Mouse (Mus musculus) T-helper 1 cell (primary cell): ENCODE results near the gene Sez6l2.

ENCODE experiments used
- in situ Hi-C: fragments of 300-600 bp; cut with MboI, MseI; formaldehyde crosslinking; loops from one replicate; pipeline ENCODE4 v1.15.1; 2025; ENCODE audit warnings: high pct_unique_total_duplicates

The Sez6l2 gene

GRCm38 (mm10) chr7:127007313-127008024 is 57.1 kb downstream of the Sez6l2 start:
- in situ Hi-C loops: no loop called here

GRCm38 (mm10) chr7:127008239-127009019 is 58.1 kb downstream of the Sez6l2 start:
- in situ Hi-C loops: no loop called here

GRCm38 (mm10) chr7:127009307-127010085 is 59.1 kb downstream of the Sez6l2 start:
- in situ Hi-C loops: no loop called here

GRCm38 (mm10) chr7:127011051-127011450 is 60.7 kb downstream of the Sez6l2 start:
- in situ Hi-C loops: no loop called here

DNA sequence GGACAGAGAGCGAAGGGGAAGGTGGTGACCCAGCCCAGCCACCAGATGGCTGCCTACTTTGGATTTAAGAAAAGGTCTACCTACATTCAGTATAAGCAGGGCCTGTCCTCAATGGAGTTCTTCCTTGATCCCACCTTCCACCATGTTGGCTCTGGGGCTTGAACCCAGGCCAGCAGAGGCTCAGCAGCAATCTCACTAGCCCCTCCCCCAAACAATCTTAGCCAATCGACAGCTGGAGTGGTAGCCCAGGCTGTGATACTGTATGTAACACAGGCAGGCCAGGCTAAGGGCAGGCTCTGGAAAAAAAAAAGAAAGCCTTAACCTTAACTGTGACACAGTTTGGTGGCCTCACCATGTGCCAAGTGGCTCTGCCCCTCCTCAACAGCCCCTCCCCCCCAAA is 61.4 kb downstream of the Sez6l2 start:
- in situ Hi-C loops: no loop called here

GRCm38 (mm10) chr7:127012374-127012773 is 62.0 kb downstream of the Sez6l2 start:
- in situ Hi-C loops: no loop called here

- in situ Hi-C loops: no loop called here
These were observed 62.5 kb downstream of the Sez6l2 start for GRCm38 (mm10) chr7:127012845-127013244.

- in situ Hi-C loops: no loop called here
These were observed 63.0 kb downstream of the Sez6l2 start for GRCm38 (mm10) chr7:127013385-127013784.

DNA sequence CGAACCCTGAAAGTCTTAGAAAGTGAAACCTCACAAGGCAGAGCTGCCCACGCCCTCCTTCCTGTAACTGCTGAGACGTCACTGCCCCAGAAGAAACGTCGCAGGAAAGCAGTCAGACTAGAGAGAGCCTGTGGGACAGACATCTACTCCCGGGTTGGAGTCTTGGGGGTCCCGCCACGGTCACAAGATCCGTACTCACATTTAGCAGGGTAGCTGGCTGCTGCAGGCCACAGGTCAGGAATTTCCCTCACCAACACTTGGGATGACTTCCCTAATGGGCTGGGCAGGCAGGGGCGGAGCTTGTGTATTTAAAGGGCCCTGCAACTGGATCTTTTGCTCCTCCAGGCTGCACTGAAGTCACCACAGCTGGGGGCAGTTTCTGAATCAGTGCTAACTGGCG is 64.0 kb downstream of the Sez6l2 start, which contains the start of gene Mvp:
Gene Mvp (minus strand): TSS at position 302 of the 400 bp plus-strand sequence.
- in situ Hi-C loops: no loop called here

GRCm38 (mm10) chr7:127014993-127015392 is 64.6 kb downstream of the Sez6l2 start:
- in situ Hi-C loops: no loop called here

- in situ Hi-C loops: no loop called here
These were observed 65.7 kb downstream of the Sez6l2 start for GRCm38 (mm10) chr7:127016081-127016480.

DNA sequence TGATC is 65.9 kb downstream of the Sez6l2 start, which contains the start of gene Pagr1b:
Gene Pagr1b (minus strand): TSS at position 4 of the 5 bp plus-strand sequence.
- in situ Hi-C loops: no loop called here

DNA sequence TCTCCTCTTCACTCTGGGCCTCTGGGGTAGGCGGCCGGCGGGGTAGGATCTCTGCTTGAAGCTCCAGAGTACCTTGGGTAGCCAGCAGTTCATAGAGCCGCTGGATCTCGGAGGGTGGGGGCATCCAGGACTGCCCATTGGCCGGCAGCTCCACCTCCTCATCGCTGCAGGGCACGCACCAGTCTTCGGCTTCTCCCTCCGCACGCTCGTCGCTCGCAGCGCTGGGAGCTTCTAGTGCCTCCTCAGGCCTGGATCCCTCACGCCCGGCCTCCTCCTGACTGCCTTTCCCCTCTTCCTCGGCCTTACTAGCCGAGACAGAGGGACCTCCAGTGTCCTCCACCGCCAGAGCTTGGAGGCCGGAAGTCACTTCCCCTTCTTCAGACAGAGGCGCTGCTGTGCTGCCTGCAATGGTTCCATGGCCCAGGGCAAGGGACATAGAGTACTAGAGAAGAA is 66.1 kb downstream of the Sez6l2 start:
- in situ Hi-C loops: no loop called here

DNA sequence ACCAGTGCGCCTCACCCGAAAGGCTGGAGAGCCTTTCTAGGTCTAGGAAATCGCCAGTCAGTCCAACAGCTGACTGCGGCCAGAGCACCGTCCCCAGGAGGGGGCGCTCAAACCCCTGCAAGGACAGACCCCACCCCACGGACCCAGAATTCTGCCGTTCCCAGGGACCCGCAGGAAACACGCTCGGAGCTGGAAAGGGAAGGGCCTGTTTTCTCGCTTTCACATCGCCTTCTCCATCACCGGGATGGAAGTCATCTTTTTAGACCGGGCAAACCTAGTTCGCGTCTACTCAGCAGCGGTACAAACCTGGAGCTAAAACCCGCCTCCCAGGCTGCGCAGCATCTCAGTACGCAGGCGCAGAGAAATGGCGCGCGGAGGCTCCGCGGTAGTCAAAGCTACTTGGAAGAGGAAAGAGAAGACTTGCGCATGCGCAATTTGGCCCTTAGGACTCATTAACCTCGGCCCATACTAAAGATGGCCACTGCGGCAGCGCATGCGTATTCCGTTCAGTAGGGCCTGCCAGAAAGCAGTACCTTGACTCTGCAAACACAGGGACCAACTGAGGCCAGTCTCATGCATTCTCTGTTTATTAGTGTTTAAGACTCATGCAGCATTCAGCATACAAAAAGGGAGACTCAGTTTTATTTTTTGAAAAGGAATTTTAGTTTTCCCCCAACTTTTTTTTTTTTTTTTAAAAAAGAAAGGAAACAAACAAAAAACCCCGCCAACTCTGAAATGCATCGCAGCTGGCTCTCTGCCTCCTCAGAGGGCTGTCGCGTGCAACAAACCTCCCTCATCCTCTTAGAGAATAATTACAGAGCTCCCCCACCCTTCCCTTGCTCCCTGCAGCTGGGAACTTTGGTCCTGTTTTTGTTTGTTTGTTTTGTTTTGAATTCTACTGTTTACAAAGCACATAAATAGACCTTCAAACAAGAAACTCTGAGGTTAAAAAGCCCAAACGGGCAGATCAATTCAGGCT is 66.9 kb downstream of the Sez6l2 start, which contains the start of gene Pagr1a:
Gene Pagr1a (minus strand): TSS at position 382 of the 979 bp plus-strand sequence.
- in situ Hi-C loops: no loop called here

DNA sequence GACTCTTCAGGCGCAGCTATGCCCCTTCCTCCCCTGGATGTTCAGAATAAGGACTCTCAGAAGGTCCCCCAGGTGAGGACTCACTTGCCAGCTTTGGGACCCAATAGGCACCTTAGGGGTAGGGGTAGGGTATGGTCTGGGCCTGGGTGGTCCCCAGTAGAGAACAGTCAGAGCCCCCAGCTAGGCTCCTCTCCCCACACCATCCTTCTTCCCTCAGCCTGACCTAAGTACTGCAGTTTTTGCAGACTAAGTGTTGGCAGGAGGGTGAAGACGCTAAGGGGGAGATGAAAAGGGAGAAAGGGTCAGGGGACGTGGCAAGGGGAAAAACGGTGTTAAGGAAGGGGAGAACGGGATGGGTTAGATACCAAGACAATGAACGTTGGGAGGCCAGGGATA is 67.6 kb downstream of the Sez6l2 start:
- in situ Hi-C loops: no loop called here

DNA sequence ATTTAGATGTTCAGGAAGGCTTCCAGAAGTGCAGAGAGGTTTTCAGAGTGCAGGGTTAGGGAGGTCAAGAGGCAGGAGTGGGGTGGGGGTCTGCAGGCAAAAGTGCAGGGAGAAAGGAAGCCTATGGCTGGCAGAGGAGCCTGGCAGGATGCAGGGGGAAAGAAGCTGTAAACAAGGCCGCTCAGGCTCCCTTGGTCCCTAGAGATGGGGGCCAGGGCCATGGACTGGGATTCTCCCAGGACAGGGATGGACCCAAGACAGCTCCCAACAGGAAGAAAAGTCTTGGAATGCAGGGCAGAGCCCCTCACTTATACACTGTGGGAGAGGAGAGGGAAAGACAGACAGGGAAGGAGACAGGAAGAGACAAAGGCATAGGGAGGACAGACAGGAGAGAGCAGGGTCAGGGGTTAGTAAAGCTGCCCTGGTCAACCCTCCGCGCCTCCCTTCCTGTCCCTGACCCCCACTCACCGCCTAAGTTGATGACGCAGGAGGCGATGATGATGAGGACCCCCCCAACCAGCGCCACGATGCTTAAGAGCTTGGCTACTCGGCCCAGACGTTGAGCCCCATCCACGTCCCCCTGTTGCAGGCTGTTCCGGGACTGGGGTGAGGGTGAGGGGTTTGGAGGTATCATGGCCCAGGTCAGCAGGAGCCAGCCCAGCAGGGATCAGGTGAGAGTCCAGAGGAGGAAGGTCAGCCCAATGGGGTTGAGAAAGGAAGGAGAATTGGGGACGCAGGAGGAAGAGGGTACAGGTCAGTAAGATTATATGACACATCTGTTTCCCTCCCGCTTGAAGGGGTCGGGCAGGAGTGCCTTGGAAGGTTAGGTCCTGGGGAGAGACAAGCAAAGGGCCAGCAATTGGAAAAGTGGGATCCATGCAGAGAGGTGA is 68.3 kb downstream of the Sez6l2 start:
- in situ Hi-C loops: no loop called here

GRCm38 (mm10) chr7:127019306-127019960 is 69.1 kb downstream of the Sez6l2 start:
- in situ Hi-C loops: no loop called here

DNA sequence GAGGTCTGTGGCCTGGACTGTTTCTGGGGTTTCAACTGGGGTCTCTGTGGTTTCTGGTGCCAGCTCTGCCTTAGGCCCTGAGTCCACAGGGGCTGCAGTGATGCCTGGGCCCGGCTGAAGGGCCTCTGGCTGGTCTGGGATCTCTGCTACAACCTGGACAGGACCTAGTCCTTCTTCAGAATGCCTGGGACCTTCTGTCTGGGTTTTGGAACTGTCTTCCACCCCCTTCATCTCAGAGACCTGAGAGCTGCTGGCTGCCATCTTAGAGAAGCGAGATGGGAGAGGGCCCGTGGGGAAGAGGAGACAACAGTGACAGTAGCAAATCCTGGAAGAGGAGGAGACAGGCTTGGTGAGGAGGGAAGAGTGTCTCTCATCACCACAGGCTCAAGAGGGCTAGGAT is 69.7 kb downstream of the Sez6l2 start:
- in situ Hi-C loops: no loop called here
